Mouse (Mus musculus) left cerebral cortex, adult 11 months (tissue): ENCODE data around the gene Glo1.
"Not testable (repeated sequence)": the region's sequence is repeated elsewhere in the genome, so short reads cannot be mapped to it uniquely, and the experiment has no call there.

Source experiments
- DNase-seq: peaks from one replicate; pipeline ENCODE4 v3.0.0; 2022; ENCODE audit warnings: low spot score

Glo1 gene

DNA sequence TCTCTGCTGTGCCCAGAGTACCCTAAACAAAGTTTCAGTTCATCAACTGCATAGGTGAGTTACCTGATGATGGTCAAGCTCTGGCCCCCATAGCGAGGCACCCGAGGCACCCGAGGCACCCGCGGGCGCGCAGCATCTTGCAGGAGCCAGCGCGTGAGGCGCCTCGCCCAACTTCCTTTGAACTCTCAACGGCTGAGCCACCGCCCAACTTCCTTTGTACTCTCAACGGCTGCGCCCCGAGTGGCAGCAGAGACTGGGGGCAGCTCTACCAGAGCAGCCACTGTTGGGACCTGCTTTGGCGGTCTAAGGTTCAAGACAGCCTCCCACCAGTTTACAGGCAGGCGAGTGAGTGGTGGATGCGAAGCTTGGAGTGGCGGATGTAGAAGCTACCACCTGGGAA is at the start of gene Glo1:
TSS of gene Glo1 (minus strand) at position 153 of the 400 bp plus-strand sequence.
- not testable (repeated sequence) for DNase-seq

DNA sequence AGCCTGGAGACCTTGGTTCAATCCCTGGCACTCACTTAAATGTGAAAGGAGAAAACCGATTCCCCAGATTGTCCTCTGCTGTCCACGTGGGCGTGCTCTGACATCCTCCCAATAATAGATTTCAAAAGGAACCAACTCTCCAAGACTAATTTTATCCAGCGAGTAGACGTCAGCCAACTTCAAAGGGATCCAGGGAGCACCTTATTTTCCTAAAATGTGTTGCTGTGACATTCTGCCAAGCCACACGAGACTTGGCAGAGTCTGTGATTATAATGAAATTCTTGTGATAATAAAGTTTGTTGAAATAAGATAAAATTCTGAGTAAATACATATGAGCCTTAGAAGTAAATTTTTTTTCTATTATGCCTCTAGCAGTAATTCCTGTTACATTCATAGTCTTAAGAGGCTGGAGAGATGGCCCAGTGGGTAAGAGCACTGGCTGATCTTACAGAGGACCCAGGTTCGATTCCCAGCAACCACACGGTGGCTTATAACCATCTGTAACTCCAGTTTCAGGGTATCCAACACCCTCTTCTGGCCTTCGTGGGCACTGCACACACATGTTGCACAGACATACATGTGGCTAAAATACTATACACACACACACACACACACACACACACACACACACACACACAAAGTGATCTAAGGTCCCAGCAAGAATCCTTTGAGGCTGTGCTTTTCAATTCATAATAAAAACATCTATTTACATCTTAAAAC is 48.5 kb upstream of the Glo1 start:
- DNase-seq = no peak

DNA sequence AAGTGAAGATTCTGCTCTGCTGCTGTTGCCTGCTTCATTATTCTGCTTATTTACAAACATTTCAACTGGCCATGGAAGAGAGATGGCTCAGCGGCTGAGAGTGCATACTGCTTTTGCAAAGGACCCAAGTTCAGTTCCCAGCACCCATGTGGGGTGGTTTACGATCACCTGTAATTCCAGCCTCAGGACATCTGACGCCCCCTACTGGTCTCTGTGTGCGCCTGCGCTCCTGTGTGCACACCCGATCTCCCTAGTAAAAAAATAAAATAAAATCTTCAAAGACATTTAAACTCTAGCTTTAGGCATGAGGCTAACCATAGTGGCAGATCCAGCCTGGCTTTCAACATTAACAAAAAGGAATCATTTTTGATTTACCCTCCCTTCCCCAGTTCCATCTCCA is 46.4 kb upstream of the Glo1 start:
- DNase-seq = no peak

DNA sequence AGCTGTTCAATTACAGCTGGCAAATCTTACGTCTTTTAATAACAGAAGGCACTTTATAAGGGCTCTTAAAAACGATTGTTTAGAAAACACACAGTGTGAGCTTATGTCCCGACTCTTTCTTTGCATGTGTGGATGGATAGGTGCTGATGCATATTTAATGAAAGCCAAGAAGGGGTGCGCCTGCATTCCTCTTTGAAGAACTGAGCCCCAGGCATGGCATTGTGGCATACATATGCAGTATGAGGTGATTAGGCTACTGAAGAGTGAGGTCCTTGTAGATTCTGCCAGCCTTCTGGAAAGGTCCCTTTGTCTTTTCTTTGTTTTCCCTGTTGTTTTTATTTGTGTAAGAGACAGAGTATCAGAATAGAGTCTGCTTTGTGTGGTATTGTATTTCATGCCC is 45.9 kb upstream of the Glo1 start:
- no peak for DNase-seq

DNA sequence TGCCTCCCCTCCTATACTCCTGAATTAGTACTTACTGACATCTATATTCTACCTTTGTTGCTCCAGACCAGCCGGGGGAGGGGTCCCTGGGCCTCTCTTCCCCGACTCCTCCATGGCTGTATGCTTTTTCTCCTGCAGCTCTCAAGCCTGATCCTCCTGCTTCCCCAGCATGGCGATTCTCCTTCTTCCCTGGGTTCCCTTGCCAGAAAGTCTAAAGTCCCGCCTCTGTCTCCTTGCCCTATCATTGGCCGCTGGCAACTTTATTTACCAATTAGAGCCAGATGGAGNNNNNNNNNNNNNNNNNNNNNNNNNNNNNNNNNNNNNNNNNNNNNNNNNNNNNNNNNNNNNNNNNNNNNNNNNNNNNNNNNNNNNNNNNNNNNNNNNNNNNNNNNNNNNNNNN is 38.2 kb upstream of the Glo1 start:
- DNase-seq = no peak

DNA sequence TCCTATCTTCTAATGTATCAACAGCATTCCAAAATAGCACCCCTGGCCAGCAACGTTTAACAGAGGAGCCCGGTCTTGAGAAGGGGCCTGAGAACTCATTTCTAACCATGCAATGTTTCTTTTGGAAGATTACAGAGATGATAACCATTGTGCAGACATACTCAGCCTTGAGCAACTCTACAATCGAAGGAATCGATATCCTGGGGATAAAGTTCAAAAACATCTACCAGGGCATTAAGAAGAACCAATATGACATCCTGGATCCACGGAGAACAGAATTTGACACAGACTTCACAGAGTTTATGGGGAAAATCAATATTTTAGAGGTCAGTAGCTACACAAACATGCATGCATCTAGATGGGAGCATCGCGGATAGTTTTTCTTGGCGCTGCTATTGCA is 36.5 kb upstream of the Glo1 start:
- no peak for DNase-seq

DNA sequence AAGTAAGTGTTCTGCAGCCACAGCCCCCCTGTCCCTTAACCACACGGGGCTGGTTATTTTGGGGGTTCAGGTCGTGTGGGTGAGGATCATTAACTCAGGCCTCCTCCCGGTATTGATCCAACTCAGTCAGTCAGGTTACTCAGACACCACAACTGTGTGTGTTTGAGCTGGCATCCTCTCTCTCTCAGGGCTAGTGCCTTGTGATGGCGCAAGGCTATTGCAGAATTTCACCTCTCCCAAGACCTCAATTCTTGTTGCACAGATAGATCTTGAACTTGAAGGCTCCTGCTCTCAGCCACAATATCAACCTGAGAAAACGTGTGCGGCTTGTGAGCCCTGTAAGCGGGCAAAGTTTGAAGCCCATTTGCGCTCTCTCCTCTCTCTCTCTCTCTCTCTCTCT is 35.5 kb upstream of the Glo1 start:
- DNase-seq = no peak

DNA sequence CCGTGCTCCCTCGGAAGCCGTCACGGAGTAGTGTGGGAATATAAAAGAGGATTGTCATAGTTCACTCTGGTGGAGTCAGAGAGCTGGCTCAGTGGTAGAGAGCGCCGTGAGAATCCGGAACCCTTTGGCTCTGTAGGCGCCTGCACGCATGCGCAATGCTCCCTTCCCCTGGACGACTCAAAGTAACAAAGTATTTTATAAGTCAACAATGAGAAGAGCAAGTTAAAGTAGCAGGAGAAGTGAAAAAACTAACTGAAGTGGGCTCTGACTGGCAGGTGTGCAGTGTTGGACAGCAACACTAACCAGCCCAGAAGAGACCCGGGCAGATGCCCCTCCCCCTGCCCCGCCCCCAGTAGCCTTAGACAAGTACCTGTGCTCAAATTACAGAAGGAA is 31.5 kb upstream of the Glo1 start:
- DNase-seq = peak; percentile 72

DNA sequence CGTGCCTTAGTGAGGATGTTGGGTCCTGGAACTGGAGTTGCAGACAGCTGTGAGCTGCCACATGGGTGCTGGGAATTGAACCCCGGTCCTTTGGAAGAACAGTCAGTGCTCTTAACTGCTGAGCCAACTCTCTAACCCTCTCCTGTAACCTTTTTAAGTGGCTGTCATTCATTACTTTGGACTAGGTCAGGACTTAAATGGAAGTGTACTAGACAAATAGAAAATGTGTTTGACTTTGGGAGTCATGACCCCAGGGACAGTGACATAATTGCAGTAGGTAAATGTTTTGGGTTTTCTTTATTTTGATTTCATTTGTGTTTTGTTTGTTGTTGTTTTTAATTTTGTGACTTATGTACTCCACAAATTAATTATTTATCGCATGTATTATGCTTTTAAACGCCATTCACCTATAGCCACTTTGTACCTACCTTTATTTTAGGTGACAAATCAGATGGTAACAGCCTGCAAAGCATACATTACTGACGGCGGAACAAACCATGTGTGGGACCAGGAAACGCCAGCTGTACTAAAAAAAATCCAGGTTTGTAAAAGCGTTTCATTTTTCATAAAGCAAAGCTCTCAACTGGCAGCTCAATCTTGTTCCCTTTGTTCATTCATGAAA is 31.0 kb upstream of the Glo1 start:
- DNase-seq = no peak

DNA sequence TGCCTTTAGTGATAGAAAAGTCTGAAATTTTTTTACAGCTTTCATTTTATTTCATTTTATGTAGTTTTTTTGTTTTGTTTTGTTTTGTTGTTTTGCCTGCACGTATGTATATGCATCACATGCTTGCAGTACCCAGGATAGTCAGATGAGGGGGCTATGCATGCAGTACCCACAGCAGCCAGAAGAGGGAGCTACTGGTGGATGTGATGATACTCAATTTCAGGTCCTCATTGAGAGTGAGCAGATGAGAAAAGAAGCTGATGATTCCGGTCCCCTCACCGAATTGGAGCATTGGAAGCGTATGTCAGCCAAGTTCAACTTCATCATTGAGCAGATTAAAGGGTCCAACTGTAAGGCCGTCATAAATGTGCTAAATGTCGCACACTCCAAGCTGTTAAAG is 26.3 kb upstream of the Glo1 start:
- no peak for DNase-seq

DNA sequence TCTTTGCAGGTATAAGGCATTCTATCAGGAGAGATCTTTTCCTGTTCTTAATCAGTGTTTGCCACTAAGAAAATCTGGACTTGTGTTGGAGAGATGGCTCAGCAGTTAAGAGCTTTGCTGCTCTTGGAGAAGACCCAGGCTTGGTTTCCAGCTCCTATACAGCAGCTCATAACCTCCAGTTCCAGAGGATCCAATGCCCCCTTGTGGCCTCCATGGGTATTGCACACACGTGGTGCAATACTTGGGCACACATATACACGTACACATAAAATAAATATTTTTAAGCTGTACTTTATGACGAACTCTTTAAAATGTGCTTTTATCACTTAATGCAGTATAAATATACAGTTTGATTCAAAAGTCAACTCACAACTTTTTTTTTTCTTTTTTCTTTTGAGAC is 22.1 kb upstream of the Glo1 start:
- DNase-seq = no peak

DNA sequence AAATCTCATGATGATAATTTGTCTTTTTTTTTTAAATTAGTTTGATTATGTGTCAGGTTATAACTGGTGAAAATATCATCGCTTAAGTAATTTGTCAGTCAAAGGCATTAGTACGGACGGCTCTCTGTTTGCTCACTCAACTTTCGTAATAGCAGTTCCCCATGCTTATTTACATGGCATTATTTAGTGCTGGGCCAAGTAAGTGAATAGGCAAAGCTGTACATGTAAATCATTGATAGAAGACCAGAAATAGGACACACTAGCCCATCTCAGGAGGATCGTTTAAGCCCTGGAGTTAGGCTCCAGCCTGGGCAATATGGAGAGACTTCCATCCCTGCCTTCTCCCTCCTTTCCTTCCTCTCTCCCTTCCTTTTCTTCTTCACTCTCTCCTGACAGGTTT is 14.2 kb upstream of the Glo1 start:
- no peak for DNase-seq

DNA sequence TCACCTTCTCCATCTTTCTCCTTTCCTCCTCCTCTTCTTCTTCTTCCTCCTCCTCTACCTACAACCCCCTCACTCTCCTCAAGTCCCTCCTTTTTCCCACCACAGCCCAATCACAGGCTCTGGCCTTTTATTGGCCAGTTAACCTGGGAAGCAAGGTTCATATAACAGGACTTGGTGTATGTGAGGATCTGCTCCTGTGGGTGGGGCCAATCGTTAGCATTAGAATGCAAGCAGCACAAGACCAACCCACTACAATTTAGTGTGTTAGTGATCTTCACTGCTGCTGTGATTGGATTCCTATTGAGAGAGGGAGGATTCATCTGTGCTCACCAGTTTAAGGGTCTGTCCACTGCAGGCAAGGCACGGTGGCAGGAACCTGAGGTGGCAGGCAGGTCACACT is 12.3 kb upstream of the Glo1 start:
- DNase-seq = no peak

DNA sequence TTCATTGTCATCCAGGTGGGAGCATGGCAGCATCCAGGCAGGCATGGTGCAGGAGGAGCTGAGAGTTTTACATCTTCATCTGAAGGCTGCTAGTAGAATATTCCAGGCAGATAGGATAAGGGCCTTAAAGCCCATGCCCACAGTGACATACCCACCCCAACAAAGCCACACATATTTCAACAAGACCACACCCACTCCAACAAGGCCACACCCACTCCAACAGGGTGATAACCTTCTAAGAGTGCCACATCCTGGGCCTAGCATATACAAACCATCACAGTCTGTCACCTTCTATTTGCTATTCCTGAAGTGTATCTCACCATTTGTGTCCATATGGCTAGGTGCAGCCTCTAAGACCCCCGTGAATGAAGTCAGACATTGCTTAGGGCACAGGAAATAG is 11.0 kb upstream of the Glo1 start:
- DNase-seq = no peak

DNA sequence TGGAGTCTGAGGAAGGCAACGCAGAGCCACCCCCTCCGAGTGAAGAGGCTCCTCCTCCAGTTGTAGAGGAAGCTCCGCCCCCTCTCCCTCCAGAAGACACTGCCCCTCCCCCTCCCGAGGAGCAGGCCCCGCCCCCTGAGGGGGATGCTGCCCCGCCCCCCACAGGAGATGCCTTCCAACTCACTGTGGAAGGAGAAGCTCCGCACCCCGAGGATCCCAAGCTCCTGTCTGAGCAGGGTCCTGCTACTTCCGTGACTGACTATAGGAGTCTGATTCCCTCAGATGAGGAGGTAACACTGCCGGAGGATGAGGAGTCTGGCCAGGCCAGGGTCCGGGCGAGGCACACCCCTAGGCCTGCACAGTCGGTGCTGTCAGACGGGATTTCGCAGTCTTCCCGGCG is 8.7 kb upstream of the Glo1 start:
- DNase-seq = no peak

DNA sequence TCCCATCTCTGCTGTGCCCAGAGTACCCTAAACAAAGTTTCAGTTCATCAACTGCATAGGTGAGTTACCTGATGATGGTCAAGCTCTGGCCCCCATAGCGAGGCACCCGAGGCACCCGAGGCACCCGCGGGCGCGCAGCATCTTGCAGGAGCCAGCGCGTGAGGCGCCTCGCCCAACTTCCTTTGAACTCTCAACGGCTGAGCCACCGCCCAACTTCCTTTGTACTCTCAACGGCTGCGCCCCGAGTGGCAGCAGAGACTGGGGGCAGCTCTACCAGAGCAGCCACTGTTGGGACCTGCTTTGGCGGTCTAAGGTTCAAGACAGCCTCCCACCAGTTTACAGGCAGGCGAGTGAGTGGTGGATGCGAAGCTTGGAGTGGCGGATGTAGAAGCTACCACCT is 2.5 kb downstream of the Glo1 start, which contains the start of gene Dnah8:
TSS of gene Dnah8 (plus strand) at position 223 of the 400 bp plus-strand sequence.
- DNase-seq = not testable (repeated sequence)

DNA sequence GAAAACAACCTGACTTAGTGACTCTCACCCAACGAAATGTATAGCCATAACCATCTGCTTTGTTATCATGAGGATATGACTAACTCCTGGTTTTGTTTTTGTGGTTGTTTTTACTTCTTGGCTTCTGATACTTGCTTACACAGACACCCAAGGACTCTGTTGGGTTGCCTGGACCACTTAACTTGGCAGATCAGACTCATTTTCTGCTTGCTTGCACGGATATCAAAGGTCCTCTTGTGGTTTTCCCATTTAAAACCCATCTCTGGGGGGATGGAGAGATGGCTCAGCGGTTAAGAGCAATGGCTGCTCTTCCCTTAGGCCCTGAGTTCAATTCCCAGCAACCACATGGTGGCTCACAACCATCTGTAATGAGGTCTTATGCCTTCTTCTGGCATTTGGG is 3.5 kb downstream of the Glo1 start:
- no peak for DNase-seq

DNA sequence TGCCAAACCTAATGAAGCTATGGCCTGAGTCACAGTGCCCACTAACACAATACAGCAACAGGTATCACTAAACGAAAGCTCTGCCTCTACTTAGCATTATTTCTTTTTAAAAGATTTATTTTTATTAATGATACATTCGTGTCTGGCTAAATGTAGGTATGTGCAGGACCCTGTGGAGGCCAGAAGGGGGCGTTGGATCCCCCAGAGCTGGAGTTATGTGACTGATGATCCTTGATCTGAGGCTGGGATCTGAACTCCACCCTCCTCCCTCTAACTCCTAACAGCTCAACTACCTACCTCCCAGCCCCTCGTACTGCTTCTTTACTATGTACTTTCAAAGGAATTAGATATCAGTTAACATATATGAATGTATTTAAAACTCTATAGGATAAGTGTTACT is 5.2 kb downstream of the Glo1 start:
- DNase-seq = no peak

DNA sequence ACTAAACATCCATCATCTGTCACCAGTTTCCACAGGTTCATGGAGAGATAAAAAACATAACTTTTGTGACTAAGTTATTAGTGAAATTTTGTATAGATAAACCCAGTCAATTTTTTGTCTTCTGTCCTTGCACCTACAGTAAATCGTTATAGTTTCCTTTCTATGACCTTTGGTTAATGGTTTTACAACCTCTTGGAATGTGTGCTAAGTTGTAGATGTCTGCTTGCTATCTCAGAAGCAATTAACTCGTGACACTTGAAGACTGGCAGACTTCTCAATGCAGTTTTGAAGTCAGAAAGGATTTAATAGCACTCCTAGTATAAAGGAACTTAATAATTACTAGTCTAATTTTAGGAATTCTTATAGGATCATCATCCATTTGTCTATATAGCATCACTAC is 6.1 kb downstream of the Glo1 start:
- no peak for DNase-seq

DNA sequence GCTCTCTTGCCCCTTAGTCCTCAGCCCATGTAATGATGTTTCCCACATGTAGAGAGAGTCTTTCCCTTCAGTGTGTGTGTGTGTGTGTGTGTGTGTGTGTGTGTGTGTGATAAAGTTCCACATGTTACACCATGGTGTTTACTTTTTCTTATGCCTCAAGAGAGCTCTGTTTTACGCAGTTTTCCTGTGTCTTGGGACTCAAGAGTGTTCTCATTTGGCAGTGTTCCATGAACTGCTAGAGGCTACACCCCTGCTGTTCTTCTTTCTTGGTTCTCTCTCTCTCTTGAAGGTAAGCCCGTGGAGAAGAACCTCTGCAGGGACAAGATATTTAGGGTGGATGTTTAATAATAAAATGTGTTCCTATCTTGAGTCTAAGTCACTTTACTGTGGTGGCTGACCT is 7.5 kb downstream of the Glo1 start:
- DNase-seq = no peak

DNA sequence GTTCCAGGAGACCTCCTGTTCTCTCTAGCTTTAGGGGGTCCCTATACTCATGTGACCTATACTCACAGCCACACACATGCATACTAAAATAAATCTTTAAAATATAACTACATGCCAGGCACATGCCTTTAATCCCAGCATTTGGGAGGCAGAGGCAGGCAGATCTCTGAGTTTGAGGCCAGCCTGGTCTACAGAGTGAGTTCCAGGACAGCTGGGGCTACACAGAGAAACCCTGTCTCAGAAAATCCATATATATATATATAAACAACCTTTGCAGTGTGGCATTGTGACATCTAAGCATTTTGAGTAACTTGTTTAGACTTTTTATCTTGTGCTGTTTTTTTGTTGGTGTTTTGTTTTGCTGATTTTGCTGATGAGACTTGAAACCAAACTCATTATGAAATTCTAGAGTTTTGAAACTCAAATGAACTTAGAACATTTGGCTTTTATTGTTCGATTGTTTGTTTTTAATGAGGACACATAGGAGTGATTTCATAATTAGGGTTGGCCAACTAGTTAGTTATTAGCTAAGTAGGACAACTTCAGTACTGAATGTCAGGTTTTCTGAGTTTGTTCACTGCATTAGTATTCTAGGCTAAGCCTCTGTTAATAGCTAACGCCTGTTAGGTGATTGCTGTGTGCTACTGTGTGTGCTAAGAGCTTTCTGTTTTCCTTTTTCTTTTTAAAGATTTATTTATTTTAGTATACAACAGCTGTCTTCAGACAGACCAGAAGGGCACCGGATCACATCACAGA is 8.4 kb downstream of the Glo1 start:
- no peak for DNase-seq

DNA sequence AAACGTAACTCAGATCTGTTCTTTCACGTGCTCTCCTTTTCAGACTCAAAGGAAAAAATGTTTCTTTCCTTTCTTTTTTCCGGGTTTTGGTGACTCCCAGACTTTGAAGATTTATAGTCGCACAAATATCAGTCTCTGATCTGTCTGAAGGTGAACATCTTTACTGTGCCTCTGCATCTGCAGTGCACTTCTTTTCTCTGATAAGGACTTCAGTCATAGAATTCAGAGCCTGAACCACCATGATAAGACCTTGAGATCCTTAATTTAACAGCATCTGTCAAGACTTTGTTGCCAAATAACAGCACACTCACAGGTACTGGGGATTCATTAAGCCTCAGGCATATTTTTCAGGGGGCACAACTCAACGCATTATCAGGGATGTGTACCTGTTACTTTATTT is 10.5 kb downstream of the Glo1 start:
- no peak for DNase-seq

DNA sequence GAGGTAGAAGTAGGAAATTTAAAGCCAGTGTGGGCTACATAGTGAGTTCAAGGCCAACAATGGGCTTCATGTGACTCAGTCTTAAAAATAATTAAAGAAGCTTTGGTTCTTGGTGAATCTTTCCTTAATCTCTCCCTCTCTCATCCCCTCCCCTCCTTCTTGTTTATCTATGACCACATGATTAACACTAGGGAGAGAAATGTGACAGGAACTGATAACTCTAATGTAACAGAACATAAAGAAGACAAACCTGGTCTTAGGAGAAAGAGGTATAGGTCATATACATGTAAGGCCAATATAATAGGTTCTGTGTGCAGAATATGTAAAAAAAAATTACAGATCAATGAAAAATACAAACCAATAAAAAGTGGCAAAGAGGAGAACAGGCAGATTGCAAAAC is 13.3 kb downstream of the Glo1 start:
- no peak for DNase-seq
